Comparison of ENCODE assay signal across 18 mouse cellular contexts in genomic region chr1:133668618-133669017, GRCm38 (mm10). TPM values are rescaled to one million over a fixed set of nuclear protein-coding genes. Genes with fewer than 3 reads are reported as not detected.
"Had no signal": no experiment of that assay in that cellular context is flagged by ENCODE, and none has a peak within 500 bp of the region (broad histone marks: within the 10 kb centered on the region; RNA-seq: fewer than 3 reads in every experiment).

No protein-coding gene starts in this region.

- ATAC-seq: midbrain, embryonic 16.5 days had no signal

- H3K27ac ChIP-seq: midbrain, embryonic 10.5 days; midbrain, embryonic 12.5 days; neural tube, embryonic 12.5 days; stomach, embryonic 15.5 days; stomach, postnatal 0 days had no signal

- H3K4me2 ChIP-seq: lung, embryonic 14.5 days; midbrain, embryonic 12.5 days; neural tube, embryonic 12.5 days; stomach, embryonic 15.5 days had no signal

- H3K9me3 ChIP-seq: midbrain, embryonic 10.5 days; midbrain, embryonic 12.5 days; neural tube, embryonic 12.5 days; stomach, embryonic 15.5 days had no signal

- H3K9ac ChIP-seq: lung, embryonic 14.5 days; midbrain, embryonic 12.5 days; neural tube, embryonic 12.5 days; stomach, embryonic 15.5 days had no signal

- DNase-seq: lung, adult 18-20 months; lung, embryonic 14.5 days; lung, postnatal 10 days; lung, postnatal 4 days; midbrain, embryonic 14.5 days; right cerebral cortex, postnatal 14 days; thymus, adult 2 months; thymus, postnatal 25 days; thymus, postnatal 4 days had no signal

- H3K27me3 ChIP-seq: midbrain, embryonic 12.5 days; neural tube, embryonic 12.5 days; stomach, embryonic 15.5 days had no signal

- H3K36me3 ChIP-seq: midbrain, embryonic 10.5 days; midbrain, embryonic 12.5 days; neural tube, embryonic 12.5 days; stomach, embryonic 15.5 days had no signal

- H3K4me3 ChIP-seq: midbrain, embryonic 10.5 days; midbrain, embryonic 12.5 days; neural tube, embryonic 12.5 days; stomach, embryonic 15.5 days had no signal

- H3K4me1 ChIP-seq: midbrain, embryonic 12.5 days had no signal

RNA-seq across cellular contexts. Expression of gene Zbed6, which starts 7.9 kb away (rescaled TPM):
- polyA plus RNA-seq: liver, embryonic 16.5 days; lung, embryonic 14.5 days; lung, embryonic 16.5 days; midbrain, embryonic 10.5 days; midbrain, embryonic 12.5 days; midbrain, embryonic 14.5 days; midbrain, embryonic 16.5 days; neural tube, embryonic 12.5 days; neural tube, embryonic 14.5 days; stomach, embryonic 15.5 days; stomach, postnatal 0 days had no signal

RNA-seq across cellular contexts. Expression of gene Lax1, which starts 21.3 kb away (rescaled TPM):
- polyA plus RNA-seq: midbrain, embryonic 14.5 days; neural tube, embryonic 12.5 days had no signal
